Mouse (Mus musculus): ENCODE results near the gene Dusp7. TPM values are rescaled to one million over a fixed set of nuclear protein-coding genes. Genes with fewer than 3 reads are reported as not detected.

Dusp7 gene
- total and polyA plus RNA-seq, 3 experiments, result 6.2 to 11.4 (median 8.0) TPM

- no peak overlapping the region for H3K4me3 ChIP-seq (replicated peaks in 1 of 3; ENCODE audit: low read depth in 2 of 3, low read length in 2 of 3, poor library complexity in 1 of 3)
- dilution Hi-C loops (cut with MboI; ENCODE audit: extremely low pct_ligation_motif_present, extremely low pct_unique_long_range_greater_than_20kb, low sequenced_read_pairs) (no loop called here), in situ Hi-C loops (cut with MboI; ENCODE audit: low pct_ligation_motif_present, low pct_unique_long_range_greater_than_20kb, low sequenced_read_pairs) (no loop called here)
- peaks cover 0 to 3% of the 10 kb centered on the region in 2 experiments; a peak in 1 of 4 replicates for H3K4me1 ChIP-seq (ENCODE audit: control insufficient read depth in 1 of 2, insufficient read depth in 2 of 2)
- no peak for DNase-seq (ENCODE audit: extremely low read depth)
- H3K4me2 ChIP-seq (ENCODE audit: insufficient read depth, low read depth, poor library complexity, severe bottlenecking), result no peak overlapping the region
- TF ChIP-seq HCFC1 (IDR thresholded peaks at IDR 0.05; ENCODE audit: low read depth, low read length) (no peak), KAT2A (IDR thresholded peaks at IDR 0.05; ENCODE audit: insufficient replicate concordance, low read length) (no peak), USF2 (conservative IDR thresholded peaks at IDR 0.05; ENCODE audit: low read depth, low read length) (no peak), POLR2AphosphoS2 (IDR thresholded peaks at IDR 0.05; ENCODE audit: low read depth, low read length) (no peak), ZNF384 (IDR thresholded peaks at IDR 0.05; ENCODE audit: low read depth, low read length) (no peak), ELF1 (IDR thresholded peaks at IDR 0.05; ENCODE audit: low read depth, low read length) (no peak), CTCF (conservative IDR thresholded peaks at IDR 0.05 in 1 of 2, IDR thresholded peaks at IDR 0.05 in 1 of 2; ENCODE audit: low read depth in 2 of 2, low read length in 2 of 2) (no peak), TCF12 (IDR thresholded peaks at IDR 0.05; ENCODE audit: low read depth, low read length) (no peak), USF1 (IDR thresholded peaks at IDR 0.05; ENCODE audit: low read depth, low read length) (no peak), RCOR1 (conservative IDR thresholded peaks at IDR 0.05; ENCODE audit: low read depth, low read length) (no peak), MEF2A (IDR thresholded peaks at IDR 0.05; ENCODE audit: borderline replicate concordance, low read depth, low read length) (no peak), MAZ (IDR thresholded peaks at IDR 0.05; ENCODE audit: low read depth, low read length) (no peak), MYC (IDR thresholded peaks at IDR 0.05; ENCODE audit: low read depth, low read length) (no peak)
- no peaks in the 10 kb centered on the region for H3K27me3 ChIP-seq (replicated peaks)
- H3K27ac ChIP-seq (ENCODE audit: insufficient read depth, low read depth), result no peak overlapping the region
- peaks cover 4 to 60% of the 10 kb centered on the region in 2 experiments for H3K36me3 ChIP-seq (replicated peaks in 1 of 2; ENCODE audit: control insufficient read depth in 1 of 2, insufficient read depth in 1 of 2, low read length in 1 of 2)
- no peaks in the 10 kb centered on the region for H3K9me3 ChIP-seq (replicated peaks; ENCODE audit: low read length)
- no peak overlapping the region for H3K9ac ChIP-seq (ENCODE audit: insufficient read depth, low read depth)
- no peaks in the 10 kb centered on the region for H3K79me2 ChIP-seq (replicated peaks; ENCODE audit: control insufficient read depth, extremely low read depth, insufficient read depth, poor library complexity, severe bottlenecking)
Observed at GRCm38 (mm10) chr9:106338462-106339172, 29.8 kb upstream of the Dusp7 start.

- no peak overlapping the region for H3K4me2 ChIP-seq (ENCODE audit: insufficient read depth, low read depth, poor library complexity, severe bottlenecking)
- H3K36me3 ChIP-seq (replicated peaks in 1 of 2; ENCODE audit: control insufficient read depth in 1 of 2, insufficient read depth in 1 of 2, low read length in 1 of 2), result peaks cover 2 to 57% of the 10 kb centered on the region in 2 experiments
- no peak overlapping the region for H3K27ac ChIP-seq (ENCODE audit: insufficient read depth, low read depth)
- no peak overlapping the region for H3K4me3 ChIP-seq (replicated peaks in 1 of 3; ENCODE audit: low read depth in 2 of 3, low read length in 2 of 3, poor library complexity in 1 of 3)
- no peaks in the 10 kb centered on the region for H3K9me3 ChIP-seq (replicated peaks; ENCODE audit: low read length)
- dilution Hi-C loops (cut with MboI; ENCODE audit: extremely low pct_ligation_motif_present, extremely low pct_unique_long_range_greater_than_20kb, low sequenced_read_pairs) (no loop called here), in situ Hi-C loops (cut with MboI; ENCODE audit: low pct_ligation_motif_present, low pct_unique_long_range_greater_than_20kb, low sequenced_read_pairs) (no loop called here)
- DNase-seq (ENCODE audit: extremely low read depth), result no peak
- no peak overlapping the region for H3K9ac ChIP-seq (ENCODE audit: insufficient read depth, low read depth)
- H3K79me2 ChIP-seq (replicated peaks; ENCODE audit: control insufficient read depth, extremely low read depth, insufficient read depth, poor library complexity, severe bottlenecking), result no peaks in the 10 kb centered on the region
- H3K4me1 ChIP-seq (ENCODE audit: control insufficient read depth in 1 of 2, insufficient read depth in 2 of 2), result peaks cover 0 to 3% of the 10 kb centered on the region in 2 experiments; a peak in 1 of 4 replicates
- H3K27me3 ChIP-seq (replicated peaks), result no peaks in the 10 kb centered on the region
- TF ChIP-seq ZNF384 (IDR thresholded peaks at IDR 0.05; ENCODE audit: low read depth, low read length) (no peak), NRF1 (IDR thresholded peaks at IDR 0.05; ENCODE audit: low read depth, low read length) (no peak), GABPA (IDR thresholded peaks at IDR 0.05; ENCODE audit: insufficient replicate concordance, low read depth, low read length) (no peak)
Observed at GRCm38 (mm10) chr9:106339173-106339558, 29.3 kb upstream of the Dusp7 start.

All from CH12.LX (cell line).